In genomic region chr16:36655199-36655598, GRCm38 (mm10) we compare ENCODE assay signal across 29 mouse cellular contexts. TPM values are rescaled to one million over a fixed set of nuclear protein-coding genes. Genes with fewer than 3 reads are reported as not detected.
DNase-seq lines count a peak whose midpoint lies in the region; ATAC-seq and TF ChIP-seq lines count a peak whose summit lies in the region.
"Had no signal": no experiment of that assay in that cellular context is flagged by ENCODE, and none has a peak within 500 bp of the region (broad histone marks: within the 10 kb centered on the region; RNA-seq: fewer than 3 reads in every experiment).

No protein-coding gene starts in this region.

- WGBS in macrophage (ENCODE audit: missing documents): 89% methylated on average over 1 of the region's 1 CpGs
- WGBS in forebrain, postnatal 0 days: 94% methylated on average over 1 of the region's 1 CpGs

- H3K36me3 ChIP-seq in macrophage (ENCODE audit: inconsistent target): no peaks in the 10 kb centered on the region
- H3K36me3 ChIP-seq in forebrain, postnatal 0 days (ENCODE audit: insufficient read depth): no peaks in the 10 kb centered on the region
- H3K36me3 ChIP-seq: embryonic facial prominence, embryonic 13.5 days; embryonic facial prominence, embryonic 15.5 days; forebrain, embryonic 10.5 days; forebrain, embryonic 15.5 days; G1E had no signal

- H3K9me3 ChIP-seq in forebrain, postnatal 0 days (ENCODE audit: low read length): no peaks in the 10 kb centered on the region
- H3K9me3 ChIP-seq: embryonic facial prominence, embryonic 15.5 days; forebrain, embryonic 15.5 days; G1E had no signal

- peaks cover 4% of the 10 kb centered on the region; the same call in 1 of the 2 replicates for H3K79me2 ChIP-seq in macrophage (ENCODE audit: inconsistent target)

- H3K27ac ChIP-seq in macrophage: peak overlapping the region; percentile 31
- H3K27ac ChIP-seq in forebrain, postnatal 0 days (ENCODE audit: low read depth, low read length): no peak overlapping the region
- H3K27ac ChIP-seq: embryonic facial prominence, embryonic 13.5 days; embryonic facial prominence, embryonic 15.5 days; forebrain, embryonic 10.5 days; forebrain, embryonic 13.5 days; forebrain, embryonic 15.5 days had no signal

- no peak for TF ChIP-seq CTCF in forebrain, postnatal 0 days (IDR thresholded peaks at IDR 0.05; ENCODE audit: low read depth)

- ATAC-seq in activated CD4-positive, CD25-positive, alpha-beta regulatory T cell, adult 4 months: peak; percentile 75
- no peak for ATAC-seq in forebrain, postnatal 0 days
- no peak for ATAC-seq in megakaryocyte-erythroid progenitor cell, adult 5-6 weeks (replicated peaks; ENCODE audit: low FRiP score, low TSS enrichment, poor library complexity, severe bottlenecking)
- ATAC-seq: forebrain, embryonic 13.5 days; forebrain, embryonic 15.5 days had no signal

- H3K9ac ChIP-seq in forebrain, postnatal 0 days: no peak overlapping the region
- H3K9ac ChIP-seq: embryonic facial prominence, embryonic 13.5 days; embryonic facial prominence, embryonic 15.5 days; forebrain, embryonic 13.5 days; forebrain, embryonic 15.5 days had no signal

- H3K4me3 ChIP-seq in macrophage (ENCODE audit: inconsistent target): no peak overlapping the region
- no peak overlapping the region for H3K4me3 ChIP-seq in forebrain, postnatal 0 days (ENCODE audit: low read depth, low read length)
- H3K4me3 ChIP-seq: embryonic facial prominence, embryonic 13.5 days; embryonic facial prominence, embryonic 15.5 days; erythroblast, embryonic 14.5 days; forebrain, embryonic 10.5 days; forebrain, embryonic 13.5 days; forebrain, embryonic 15.5 days had no signal

- no peaks in the 10 kb centered on the region for H3K27me3 ChIP-seq in forebrain, postnatal 0 days (ENCODE audit: insufficient read depth, low read length)
- H3K27me3 ChIP-seq: CH12.LX; embryonic facial prominence, embryonic 13.5 days; embryonic facial prominence, embryonic 15.5 days; forebrain, embryonic 13.5 days; forebrain, embryonic 15.5 days had no signal

- DNase-seq in heart, adult 11 months: peak; percentile 19
- DNase-seq in heart, adult 18-20 months: no peak
- peak; percentile 5 for DNase-seq in 416B (ENCODE audit: low read depth)
- no peak for DNase-seq in forebrain, postnatal 0 days
- DNase-seq in left cerebral cortex, adult 11 months (ENCODE audit: low spot score): no peak
- DNase-seq: adrenal gland, adult 2 months; adrenal gland, postnatal 10 days; adrenal gland, postnatal 25 days; cerebellum, adult 11 months; cerebellum, adult 18-20 months; cerebellum, adult 8-10 months; cerebellum, adult 9-11 months; cerebellum, postnatal 14 days; cerebellum, postnatal 36 days; embryo, embryonic 11 days had no signal

- no peak overlapping the region for H3K4me2 ChIP-seq in forebrain, postnatal 0 days (ENCODE audit: low read depth)
- H3K4me2 ChIP-seq: embryonic facial prominence, embryonic 13.5 days; embryonic facial prominence, embryonic 15.5 days; forebrain, embryonic 13.5 days; forebrain, embryonic 15.5 days had no signal

- no peaks in the 10 kb centered on the region for H3K4me1 ChIP-seq in forebrain, postnatal 0 days (ENCODE audit: insufficient read depth)
- H3K4me1 ChIP-seq: embryonic facial prominence, embryonic 13.5 days; embryonic facial prominence, embryonic 15.5 days; forebrain, embryonic 10.5 days; forebrain, embryonic 13.5 days; forebrain, embryonic 15.5 days had no signal

RNA-seq across cellular contexts. Expression of gene Cd86, which starts 10.7 kb away (rescaled TPM):
- total RNA-seq in heart, adult 18-20 months (2021): 1 to 10 TPM in 1 of 2 experiments, under 1 TPM in 1; 0.87 to 1.8 TPM
- polyA plus RNA-seq in activated CD4-positive, CD25-positive, alpha-beta regulatory T cell, adult 4 months (2017; shearing (Covaris generic)): 10 to 100 TPM; 45.6 to 47.4 TPM
- total RNA-seq in macrophage (2018; cell fraction: chromatin; rRNA removed): 100 to 1,000 TPM in 17 of 26 experiments, 10 to 100 TPM in 9; 54.4 to 432 (median 121) TPM
- total RNA-seq in macrophage (2018; cell fraction: cytosol; rRNA removed): 10 to 100 TPM; 37.4 to 92.5 (median 55.5) TPM
- 100 to 1,000 TPM in 22 of 26 experiments, 10 to 100 TPM in 4; 21.8 to 497 (median 168) TPM for total RNA-seq in macrophage (2018; cell fraction: nucleus; rRNA removed)
- polyA plus RNA-seq in macrophage (2018): 12.8 to 75.9 TPM (median 43.6 TPM) in 3 replicates
- 1.6 and 1.7 TPM in 2 replicates for total RNA-seq in forebrain, postnatal 0 days (2014; rRNA removed)
- polyA plus RNA-seq in forebrain, postnatal 0 days (2015; fragmentation: Nextera tagmentation; extraction: Ambion mirVana): 2.0 and 2.1 TPM in 2 replicates
- not detected in 2 replicates for total RNA-seq in megakaryocyte-erythroid progenitor cell, adult 5-6 weeks (2014; fragmentation: Nextera tagmentation)
- total RNA-seq in megakaryocyte-erythroid progenitor cell, adult 5-6 weeks (2017): not detected in 2 replicates
- total RNA-seq: G1E had no signal
- polyA plus RNA-seq: C2C12; erythroblast, embryonic 14.5 days; G1E; Patski had no signal

RNA-seq across cellular contexts. Expression of gene Ildr1, which starts 38.6 kb away (rescaled TPM):
- under 1 TPM in 1 of 2 experiments, not detected in 1; 0.44 TPM for total RNA-seq in heart, adult 18-20 months (2021)
- polyA plus RNA-seq in activated CD4-positive, CD25-positive, alpha-beta regulatory T cell, adult 4 months (2017; shearing (Covaris generic)): 1 to 10 TPM; 6.1 to 7.3 TPM
- under 1 TPM in 6 of 26 experiments, not detected in 20; 0.27 to 0.67 (median 0.47) TPM for total RNA-seq in macrophage (2018; cell fraction: chromatin; rRNA removed)
- total RNA-seq in macrophage (2018; cell fraction: cytosol; rRNA removed): under 1 TPM in 10 of 26 experiments, not detected in 16; 0.04 to 0.38 (median 0.10) TPM
- 1 to 10 TPM in 2 of 26 experiments, under 1 TPM in 8, not detected in 16; 0.25 to 2.7 (median 0.48) TPM for total RNA-seq in macrophage (2018; cell fraction: nucleus; rRNA removed)
- polyA plus RNA-seq in macrophage (2018): not detected in 3 replicates
- total RNA-seq in forebrain, postnatal 0 days (2014; rRNA removed): 0.31 and 0.76 TPM in 2 replicates
- 0.43 and 1.1 TPM in 2 replicates for polyA plus RNA-seq in forebrain, postnatal 0 days (2015; fragmentation: Nextera tagmentation; extraction: Ambion mirVana)
- 1.1 TPM in 1 of 2 replicates, not detected in the other for total RNA-seq in megakaryocyte-erythroid progenitor cell, adult 5-6 weeks (2014; fragmentation: Nextera tagmentation)
- total RNA-seq in megakaryocyte-erythroid progenitor cell, adult 5-6 weeks (2017): not detected in 2 replicates
- total RNA-seq: adrenal gland, adult 2 months; adrenal gland, postnatal 25 days; common myeloid progenitor, adult 5-6 weeks had no signal
- polyA plus RNA-seq: adrenal gland, adult 2 months; C2C12; erythroblast, embryonic 14.5 days; forebrain, embryonic 13.5 days; G1E; Patski had no signal

Comparison
In these comparisons a context has a peak if more than half of its experiments do, and no peak if none do; other contexts are left out.
1. DNase-seq: peak in heart, adult 11 months (single experiment) and 416B (single experiment); none in heart, adult 18-20 months (0 of 2), forebrain, postnatal 0 days (single experiment) and left cerebral cortex, adult 11 months (single experiment).